Mouse (Mus musculus) CH12.LX (cell line): ENCODE measurements around the gene Aco2. TPM values are rescaled to one million over a fixed set of nuclear protein-coding genes. Genes with fewer than 3 reads are reported as not detected.

Source experiments
- DNase-seq: peaks from one replicate; pipeline ENCODE4 v3.0.0-alpha.2; 2013; ENCODE audit errors: extremely low read depth
- H3K27ac ChIP-seq: 2 replicates; pipeline ENCODE4 v1.5.1; 2012; ENCODE audit warnings: low read depth, mild to moderate bottlenecking, control low read depth, moderate library complexity; ENCODE audit not compliant: insufficient read depth
- H3K27me3 ChIP-seq: replicated peaks from 2 replicates; pipeline ENCODE3; 2012; ENCODE audit warnings: inconsistent platforms
- H3K36me3 ChIP-seq, 2 experiments: replicated peaks in 1 of 2; 2 replicates each; pipeline versions ENCODE3 to v1.6.1; 2012; ENCODE audit warnings: inconsistent platforms in 1 of 2, low read length in 1 of 2, mild to moderate bottlenecking in 1 of 2, mixed read lengths in 1 of 2, moderate library complexity in 1 of 2; ENCODE audit not compliant: control insufficient read depth in 1 of 2, insufficient read depth in 1 of 2
- H3K4me1 ChIP-seq, 2 experiments: 2 replicates each; pipeline ENCODE4 v1.6.1; 2012; ENCODE audit warnings: inconsistent platforms in 1 of 2, moderate library complexity in 1 of 2; ENCODE audit not compliant: insufficient read depth in 2 of 2, control insufficient read depth in 1 of 2
- H3K4me2 ChIP-seq: 2 replicates; pipeline ENCODE4 v1.6.1; 2012; ENCODE audit warnings: low read depth, mild to moderate bottlenecking, control low read depth; ENCODE audit not compliant: poor library complexity, insufficient read depth, severe bottlenecking
- H3K4me3 ChIP-seq, 3 experiments: fragments of 150-350 bp in 1 of 3; sonication (generic) in 1 of 3; replicated peaks in 1 of 3; 2 replicates each; pipeline versions ENCODE3 to v1.5.1; 2011 to 2012; ENCODE audit warnings: low read depth in 2 of 3, low read length in 2 of 3, mild to moderate bottlenecking in 2 of 3, moderate library complexity in 2 of 3, control low read depth in 1 of 3, improper control_type of control experiment in 1 of 3, inconsistent platforms in 1 of 3, mixed read lengths in 1 of 3; ENCODE audit not compliant: poor library complexity in 1 of 3
- H3K79me2 ChIP-seq: replicated peaks from 2 replicates; pipeline ENCODE4 v1.6.1; 2012; ENCODE audit warnings: mild to moderate bottlenecking, moderate library complexity; ENCODE audit not compliant: control insufficient read depth, poor library complexity, insufficient read depth, severe bottlenecking; ENCODE audit errors: extremely low read depth
- H3K9ac ChIP-seq: 2 replicates; pipeline ENCODE4 v1.6.1; 2012; ENCODE audit warnings: low read depth, mild to moderate bottlenecking, control low read depth, moderate library complexity; ENCODE audit not compliant: insufficient read depth
- H3K9me3 ChIP-seq: replicated peaks from 2 replicates; pipeline ENCODE3; 2012; ENCODE audit warnings: low read length, inconsistent platforms, mixed read lengths
- BHLHE40 ChIP-seq: IDR thresholded peaks from 2 replicates; pipeline ENCODE4 v1.6.1; 2011; ENCODE audit warnings: mild to moderate bottlenecking, low read depth, low read length, improper control_type of control experiment
- CHD1 ChIP-seq: IDR thresholded peaks from 2 replicates; pipeline ENCODE4 v1.6.1; 2012; ENCODE audit warnings: low read depth, low read length, improper control_type of control experiment, inconsistent platforms
- CTCF ChIP-seq, 2 experiments: IDR thresholded peaks in 1 of 2; conservative IDR thresholded peaks in 1 of 2; 2 replicates each; pipeline ENCODE4 v1.5.1; 2011 to 2012; ENCODE audit warnings: low read depth in 2 of 2, low read length in 2 of 2, improper control_type of control experiment in 1 of 2, inconsistent platforms in 1 of 2, mild to moderate bottlenecking in 1 of 2, moderate library complexity in 1 of 2
- E2F4 ChIP-seq: IDR thresholded peaks from 2 replicates; pipeline ENCODE4 v1.6.1; 2011; ENCODE audit warnings: low read depth, low read length, improper control_type of control experiment; ENCODE audit not compliant: insufficient replicate concordance
- ELF1 ChIP-seq: IDR thresholded peaks from 2 replicates; pipeline ENCODE4 v1.6.1; 2014; ENCODE audit warnings: low read depth, mild to moderate bottlenecking, inconsistent platforms, low read length, improper control_type of control experiment
- EP300 ChIP-seq: IDR thresholded peaks from 2 replicates; pipeline ENCODE4 v1.6.1; 2011; ENCODE audit warnings: low read length, improper control_type of control experiment
- GABPA ChIP-seq: IDR thresholded peaks from 2 replicates; pipeline ENCODE4 v1.6.1; 2012; ENCODE audit warnings: low read depth, low read length, improper control_type of control experiment, inconsistent platforms; ENCODE audit not compliant: insufficient replicate concordance
- HCFC1 ChIP-seq: IDR thresholded peaks from 2 replicates; pipeline ENCODE4 v1.6.1; 2012; ENCODE audit warnings: low read depth, mild to moderate bottlenecking, inconsistent platforms, low read length, improper control_type of control experiment
- JUN ChIP-seq: IDR thresholded peaks from 2 replicates; pipeline ENCODE4 v1.6.1; 2011; ENCODE audit warnings: low read depth, mild to moderate bottlenecking, low read length, improper control_type of control experiment, moderate library complexity; ENCODE audit not compliant: insufficient read depth
- JUND ChIP-seq: conservative IDR thresholded peaks from 2 replicates; pipeline ENCODE4 v1.6.1; 2011; ENCODE audit warnings: low read depth, low read length, improper control_type of control experiment
- MXI1 ChIP-seq: IDR thresholded peaks from 2 replicates; pipeline ENCODE4 v1.6.1; 2011; ENCODE audit warnings: mild to moderate bottlenecking, low read depth, low read length, improper control_type of control experiment
- MYC ChIP-seq: IDR thresholded peaks from 2 replicates; pipeline ENCODE4 v1.6.1; 2011; ENCODE audit warnings: low read depth, mild to moderate bottlenecking, improper control_type of control experiment, low read length
- NELFE ChIP-seq: IDR thresholded peaks from 2 replicates; pipeline ENCODE4 v1.6.1; 2011; ENCODE audit warnings: low read depth, low read length, improper control_type of control experiment
- NRF1 ChIP-seq: IDR thresholded peaks from 2 replicates; pipeline ENCODE4 v1.6.1; 2014; ENCODE audit warnings: low read depth, mild to moderate bottlenecking, inconsistent platforms, low read length, improper control_type of control experiment, moderate library complexity
- PAX5 ChIP-seq: IDR thresholded peaks from 2 replicates; pipeline ENCODE4 v1.6.1; 2012; ENCODE audit warnings: low read length, inconsistent platforms, mixed read lengths
- RAD21 ChIP-seq: IDR thresholded peaks from 2 replicates; pipeline ENCODE4 v1.6.1; 2011; ENCODE audit warnings: low read depth, mild to moderate bottlenecking, low read length, improper control_type of control experiment, moderate library complexity
- RCOR1 ChIP-seq: conservative IDR thresholded peaks from 2 replicates; pipeline ENCODE4 v1.6.1; 2012; ENCODE audit warnings: low read depth, mild to moderate bottlenecking, inconsistent platforms, low read length, improper control_type of control experiment
- SIN3A ChIP-seq: IDR thresholded peaks from 2 replicates; pipeline ENCODE4 v1.6.1; 2012; ENCODE audit warnings: low read length, improper control_type of control experiment, inconsistent platforms
- SMC3 ChIP-seq: IDR thresholded peaks from 2 replicates; pipeline ENCODE4 v1.6.1; 2011; ENCODE audit warnings: low read depth, low read length, improper control_type of control experiment
- TCF12 ChIP-seq: IDR thresholded peaks from 2 replicates; pipeline ENCODE4 v1.6.1; 2014; ENCODE audit warnings: low read depth, mild to moderate bottlenecking, inconsistent platforms, low read length, improper control_type of control experiment
- UBTF ChIP-seq: IDR thresholded peaks from 2 replicates; pipeline ENCODE4 v1.6.1; 2012; ENCODE audit warnings: low read depth, mild to moderate bottlenecking, inconsistent platforms, low read length, improper control_type of control experiment, moderate library complexity
- USF2 ChIP-seq: conservative IDR thresholded peaks from 2 replicates; pipeline ENCODE4 v1.6.1; 2011; ENCODE audit warnings: low read depth, low read length, improper control_type of control experiment
- ZC3H11A ChIP-seq: IDR thresholded peaks from 2 replicates; pipeline ENCODE4 v1.6.1; 2012; ENCODE audit warnings: low read depth, mild to moderate bottlenecking, inconsistent platforms, low read length, improper control_type of control experiment
- ZMIZ1 ChIP-seq: IDR thresholded peaks from 2 replicates; pipeline ENCODE4 v1.6.1; 2012; ENCODE audit warnings: low read depth, mild to moderate bottlenecking, inconsistent platforms, low read length, improper control_type of control experiment
- ZNF384 ChIP-seq: IDR thresholded peaks from 2 replicates; pipeline ENCODE4 v1.6.1; 2012; ENCODE audit warnings: low read depth, low read length, improper control_type of control experiment, inconsistent platforms
- dilution Hi-C: fragments of 300-500 bp; cut with MboI; formaldehyde crosslinking; loops from 2 replicates; pipeline ENCODE4 v1.14.3; 2020; ENCODE audit warnings: low sequenced_read_pairs; ENCODE audit not compliant: extremely low pct_unique_long_range_greater_than_20kb, extremely low pct_ligation_motif_present
- in situ Hi-C: fragments of 300-500 bp; cut with MboI; formaldehyde crosslinking; loops from 3 replicates; pipeline ENCODE4 v1.14.3; 2019; ENCODE audit warnings: low sequenced_read_pairs, low pct_ligation_motif_present, low pct_unique_long_range_greater_than_20kb, mixed read lengths
- polyA plus RNA-seq: library from polyadenylated mRNA; unstranded; fragments of >175 nt; gene quantifications from 2 replicates; pipeline ENCODE4 v1.2.1, GENCODE M21; 2012; ENCODE audit warnings: low read depth; ENCODE audit not compliant: insufficient read length
- total RNA-seq, 2 experiments: library from RNA; depleted of rRNA; stranded (reverse); fragments of 300-350 nt in 1 of 2; fragments of >200 nt in 1 of 2; gene quantifications; 2 replicates each; pipeline ENCODE4 v1.2.3; 2012 to 2014

Gene Aco2
- total and polyA plus RNA-seq, 3 experiments, result 150 to 205 (median 190) TPM

DNA sequence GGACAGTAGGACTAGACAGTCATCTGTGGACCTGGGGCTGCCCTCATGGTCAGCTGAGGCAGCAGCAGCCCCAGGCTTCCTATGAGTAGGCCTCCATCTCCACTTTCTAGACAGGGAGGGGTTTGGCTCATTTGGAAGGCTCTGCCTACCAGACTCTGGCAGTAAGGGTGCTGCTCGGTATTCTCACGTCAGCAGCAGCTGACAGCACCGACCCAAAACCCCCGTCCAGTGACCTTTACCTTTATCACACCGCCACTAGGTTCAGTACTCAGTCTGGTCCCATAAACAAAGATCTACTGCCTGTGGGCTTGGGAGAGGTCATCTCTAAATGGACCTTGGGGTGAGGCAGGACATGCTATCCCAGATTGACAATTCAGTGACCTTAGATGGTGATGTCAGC is 43.6 kb downstream of the Aco2 start:
- no peaks in the 10 kb centered on the region for H3K27me3 ChIP-seq
- DNase-seq, result no peak
- dilution Hi-C loops, result no loop called here
- H3K4me3 ChIP-seq, result no peak overlapping the region
- no peak for TF ChIP-seq NRF1
- TF ChIP-seq TCF12, result no peak
- TF ChIP-seq ELF1, result no peak
- no peak for TF ChIP-seq NELFE
- no peak for TF ChIP-seq CTCF (conservative IDR thresholded peaks at IDR 0.05 in 1 of 2, IDR thresholded peaks at IDR 0.05 in 1 of 2; ENCODE audit: low read depth in 2 of 2, low read length in 2 of 2)
- TF ChIP-seq UBTF, result no peak
- no peak for TF ChIP-seq GABPA
- no peak for TF ChIP-seq ZNF384
- TF ChIP-seq RCOR1, result no peak
- TF ChIP-seq ZC3H11A, result no peak
- no peak for TF ChIP-seq JUND
- no peak for TF ChIP-seq HCFC1
- no peak for TF ChIP-seq EP300
- no peaks in the 10 kb centered on the region for H3K9me3 ChIP-seq
- no peaks in the 10 kb centered on the region for H3K4me1 ChIP-seq
- H3K27ac ChIP-seq, result no peak overlapping the region
- peaks cover 64 to 95% of the 10 kb centered on the region in 2 experiments for H3K36me3 ChIP-seq
- H3K9ac ChIP-seq, result no peak overlapping the region
- no peaks in the 10 kb centered on the region for H3K79me2 ChIP-seq
- no peak overlapping the region for H3K4me2 ChIP-seq
- in situ Hi-C loops, result loop anchor here (25.0 kb wide), 1 partner anchor 203 kb away; no protein-coding TSS in a partner anchor

DNA sequence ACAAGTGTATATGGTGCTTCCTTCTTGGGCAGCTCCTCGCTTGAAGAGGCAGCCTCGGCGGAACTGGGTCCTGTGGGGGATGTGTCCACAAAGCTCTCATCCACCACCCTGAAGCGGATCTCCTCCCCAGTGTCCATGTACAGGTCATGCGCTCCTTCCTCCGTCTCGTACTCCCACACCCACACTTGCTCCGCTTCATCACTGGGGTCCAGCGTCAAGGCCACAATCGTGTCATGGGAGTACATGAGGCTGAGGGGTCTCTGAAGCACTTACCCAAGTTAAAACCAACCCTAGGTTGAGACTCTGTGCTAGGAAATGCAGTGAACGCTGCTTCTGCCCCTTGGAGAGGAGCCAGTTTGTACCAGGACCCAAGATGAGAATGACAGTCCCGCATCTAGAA is 45.1 kb downstream of the Aco2 start:
- in situ Hi-C loops (loop anchor here (25.0 kb wide), 1 partner anchor 205 kb away; no protein-coding TSS in a partner anchor), dilution Hi-C loops (no loop called here)
- H3K36me3 ChIP-seq, result peaks cover 60 to 97% of the 10 kb centered on the region in 2 experiments
- no peak for DNase-seq
- no peaks in the 10 kb centered on the region for H3K9me3 ChIP-seq
- no peaks in the 10 kb centered on the region for H3K79me2 ChIP-seq
- no peak overlapping the region for H3K4me3 ChIP-seq
- H3K4me2 ChIP-seq, result no peak overlapping the region
- H3K27ac ChIP-seq, result no peak overlapping the region
- peaks cover 4 to 10% of the 10 kb centered on the region in 2 experiments; a peak in 1 of 4 replicates for H3K4me1 ChIP-seq
- TF ChIP-seq RAD21 (no peak), ZC3H11A (no peak), ELF1 (no peak), SIN3A (no peak), E2F4 (no peak), USF2 (no peak), SMC3 (no peak), PAX5 (no peak), CHD1 (no peak), ZMIZ1 (no peak), BHLHE40 (no peak), MYC (no peak), MXI1 (no peak), JUN (no peak), ZNF384 (no peak)
- H3K9ac ChIP-seq, result no peak overlapping the region
- H3K27me3 ChIP-seq, result no peaks in the 10 kb centered on the region
